In genomic region chr17:53570361-53570875, GRCm38 (mm10) we compare ENCODE assay signal across 8 mouse cellular contexts. TPM values are rescaled to one million over a fixed set of nuclear protein-coding genes. Genes with fewer than 3 reads are reported as not detected.
DNase-seq lines count a peak whose midpoint lies in the region; ATAC-seq lines count a peak whose summit lies in the region.

No protein-coding gene starts in this region.

- H3K27me3 ChIP-seq in kidney, embryonic 15.5 days = no peaks in the 10 kb centered on the region
- H3K27me3 ChIP-seq in intestine, embryonic 14.5 days (replicated peaks; ENCODE audit: control insufficient read depth, insufficient read depth, low read length) = no peaks in the 10 kb centered on the region

- H3K9ac ChIP-seq in kidney, embryonic 15.5 days = no peak overlapping the region
- H3K9ac ChIP-seq in intestine, embryonic 14.5 days (ENCODE audit: low read length) = no peak overlapping the region

- H3K4me1 ChIP-seq in kidney, embryonic 15.5 days = peaks cover 38% of the 10 kb centered on the region
- H3K4me1 ChIP-seq in intestine, embryonic 14.5 days (replicated peaks; ENCODE audit: control insufficient read depth, insufficient read depth, low read length) = peaks cover 29% of the 10 kb centered on the region

- peak overlapping the region; percentile 58; the same call in 1 of the 2 replicates for H3K27ac ChIP-seq in kidney, embryonic 15.5 days
- peak overlapping the region; percentile 62 for H3K27ac ChIP-seq in intestine, embryonic 14.5 days (ENCODE audit: low read depth)

- no peak for ATAC-seq in kidney, embryonic 15.5 days (replicated peaks; ENCODE audit: low FRiP score)
- no peak for ATAC-seq in intestine, embryonic 14.5 days (replicated peaks; ENCODE audit: low FRiP score, low TSS enrichment, low read depth)

- 0 out of 2 replicates have a peak overlapping the region, but pooled peaks have one; percentile 46 for H3K4me2 ChIP-seq in kidney, embryonic 15.5 days
- H3K4me2 ChIP-seq in intestine, embryonic 14.5 days (ENCODE audit: low read length) = peak overlapping the region; percentile 40; the same call in 1 of the 2 replicates

- H3K4me3 ChIP-seq in kidney, embryonic 15.5 days (replicated peaks) = no peak overlapping the region
- no peak overlapping the region for H3K4me3 ChIP-seq in intestine, embryonic 14.5 days (ENCODE audit: low read depth, low read length)

- no peaks in the 10 kb centered on the region for H3K36me3 ChIP-seq in kidney, embryonic 15.5 days
- H3K36me3 ChIP-seq in intestine, embryonic 14.5 days (ENCODE audit: control insufficient read depth, insufficient read depth, low read length) = no peaks in the 10 kb centered on the region

- no peaks in the 10 kb centered on the region for H3K9me3 ChIP-seq in kidney, embryonic 15.5 days (replicated peaks)
- H3K9me3 ChIP-seq in intestine, embryonic 14.5 days (ENCODE audit: control insufficient read depth, low read length) = no peaks in the 10 kb centered on the region

- 49% methylated on average over 10 of the region's 10 CpGs for WGBS in kidney, embryonic 15.5 days
- 35% methylated on average over 10 of the region's 10 CpGs for WGBS in intestine, embryonic 14.5 days

- DNase-seq in kidney, adult 18-20 months = no peak
- DNase-seq in R1 (ENCODE audit: low read depth, low spot score) = peak; percentile 61
- DNase-seq in intestine, embryonic 14.5 days (ENCODE audit: low spot score) = peak; percentile 62
- peak; percentile 51 to 54 for DNase-seq in monocyte, adult 2 months (ENCODE audit: low read depth in 1 of 2, low spot score in 2 of 2)
- DNase-seq in left cerebral cortex, adult 11 months (ENCODE audit: low spot score) = no peak
- no peak for DNase-seq in urinary bladder, postnatal 36 days (ENCODE audit: low spot score in 2 of 2)
- no peak for DNase-seq in adrenal gland, adult 8-10 months

RNA-seq across cellular contexts. Expression of gene Kat2b, which starts 3.8 kb away (rescaled TPM):
- 3.8 and 4.4 TPM in 2 replicates for polyA plus RNA-seq in kidney, embryonic 15.5 days (2015; fragmentation: Nextera tagmentation; extraction: Ambion mirVana)
- polyA plus RNA-seq in intestine, embryonic 14.5 days (2014; fragmentation: Nextera tagmentation; extraction: Ambion mirVana) = 5.3 and 7.3 TPM in 2 replicates
- 100 to 1,000 TPM in 1 of 4 experiments, 10 to 100 TPM in 3; 77.7 to 105 (median 82.5) TPM for total RNA-seq in adrenal gland, adult 8-10 months (2022)

RNA-seq across cellular contexts. Expression of gene Pp2d1, which starts 31.2 kb away (rescaled TPM):
- 0.17 and 0.21 TPM in 2 replicates for polyA plus RNA-seq in kidney, embryonic 15.5 days (2015; fragmentation: Nextera tagmentation; extraction: Ambion mirVana)
- 0.34 and 0.40 TPM in 2 replicates for polyA plus RNA-seq in intestine, embryonic 14.5 days (2014; fragmentation: Nextera tagmentation; extraction: Ambion mirVana)
- not detected for total RNA-seq in adrenal gland, adult 8-10 months (2022)

Comparison
In these comparisons a context has a peak if more than half of its experiments do, and no peak if none do; other contexts are left out.
1. DNase-seq: peak in R1 (single experiment), intestine, embryonic 14.5 days (single experiment) and monocyte, adult 2 months (2 of 2); none in kidney, adult 18-20 months (single experiment), left cerebral cortex, adult 11 months (single experiment), urinary bladder, postnatal 36 days (0 of 2) and adrenal gland, adult 8-10 months (single experiment).